Mouse (Mus musculus) gastrocnemius, postnatal 36 days (tissue): ENCODE data around the gene Pitpna. TPM values are rescaled to one million over a fixed set of nuclear protein-coding genes. Genes with fewer than 3 reads are reported as not detected.
A peak's percentile ranks its signal among the peaks of the same experiment; 100 is the strongest.

Experiments used
- DNase-seq, 2 experiments: peaks; one replicate each; pipeline ENCODE4 v3.0.0; 2022
- intact Hi-C: fragments of 180-260 bp; cut with DNase I; formaldehyde crosslinking; loops from one replicate; pipeline ENCODE4 v1.15.1; 2025
- total RNA-seq, 2 experiments: library from RNA; stranded (reverse); gene quantifications; 2 replicates each; pipeline ENCODE4 v1.2.3; 2021

Gene Pitpna
- total RNA-seq, 2 experiments from 2014 or later: 186 to 223 TPM

GRCm38 (mm10) chr11:75654471-75655390 is 66.8 kb downstream of the Pitpna start:
- no peak for DNase-seq

GRCm38 (mm10) chr11:75655621-75656545 is 68.0 kb downstream of the Pitpna start:
- intact Hi-C loops: no loop called here
- peak; percentile 70 to 85 for DNase-seq

More at GRCm38 (mm10) chr11:75654471-75655390, 66.8 kb downstream of the Pitpna start:
- intact Hi-C loops: no loop called here

- intact Hi-C loops: no loop called here
- no peak for DNase-seq
Measured at GRCm38 (mm10) chr11:75656621-75657590, 69.0 kb downstream of the Pitpna start.

GRCm38 (mm10) chr11:75657841-75658240 is 69.9 kb downstream of the Pitpna start:
- intact Hi-C loops: no loop called here
- DNase-seq: no peak

- intact Hi-C loops: no loop called here
- DNase-seq: no peak
Measured at GRCm38 (mm10) chr11:75658311-75658710, 70.4 kb downstream of the Pitpna start.

- DNase-seq: no peak
- intact Hi-C loops: no loop called here
Measured at GRCm38 (mm10) chr11:75658996-75659750, 71.3 kb downstream of the Pitpna start.

GRCm38 (mm10) chr11:75660081-75660590 is 72.2 kb downstream of the Pitpna start:
- no peak for DNase-seq
- intact Hi-C loops: no loop called here

- intact Hi-C loops: no loop called here
- no peak for DNase-seq
Measured at GRCm38 (mm10) chr11:75660941-75661800, 73.3 kb downstream of the Pitpna start.

GRCm38 (mm10) chr11:75662131-75662530 is 74.2 kb downstream of the Pitpna start:
- DNase-seq: no peak
- intact Hi-C loops: no loop called here

- intact Hi-C loops: no loop called here
Measured at GRCm38 (mm10) chr11:75666296-75666695, 78.4 kb downstream of the Pitpna start.

GRCm38 (mm10) chr11:75668621-75669020 is 80.7 kb downstream of the Pitpna start:
- DNase-seq: no peak
- intact Hi-C loops: no loop called here

More at GRCm38 (mm10) chr11:75666296-75666695, 78.4 kb downstream of the Pitpna start:
- DNase-seq: no peak

- DNase-seq: no peak
- intact Hi-C loops: no loop called here
Measured at GRCm38 (mm10) chr11:75669176-75669852, 81.4 kb downstream of the Pitpna start.

GRCm38 (mm10) chr11:75669853-75670200 is 81.9 kb downstream of the Pitpna start:
- DNase-seq: no peak
- intact Hi-C loops: no loop called here

GRCm38 (mm10) chr11:75671426-75672180 is 83.7 kb downstream of the Pitpna start:
- intact Hi-C loops: no loop called here
- no peak for DNase-seq

- no peak for DNase-seq
- intact Hi-C loops: no loop called here
Measured at GRCm38 (mm10) chr11:75673411-75673810, 85.5 kb downstream of the Pitpna start.

GRCm38 (mm10) chr11:75674875-75675274 is 87.0 kb downstream of the Pitpna start:
- DNase-seq: no peak
- intact Hi-C loops: no loop called here
